Mouse (Mus musculus) adrenal gland, postnatal 10 days (tissue): ENCODE measurements around the gene Cep41. TPM values are rescaled to one million over a fixed set of nuclear protein-coding genes. Genes with fewer than 3 reads are reported as not detected.

Experiments used
- DNase-seq: peaks from one replicate; pipeline ENCODE4 v3.0.0; 2021; ENCODE audit warnings: mixed read lengths
- microRNA-seq: library from miRNA; unstranded; fragments of <30 nt; microRNA quantifications from one replicate; pipeline ENCODE4 v1.2.0, GENCODE M21; 2021
- total RNA-seq, 2 experiments: library from RNA; stranded (reverse); gene quantifications; 2 replicates each; pipeline ENCODE4 v1.2.3; 2021

The Cep41 gene
- total RNA-seq, 2 experiments from 2014 or later: 6.7 to 9.1 TPM

GRCm38 (mm10) chr6:30624763-30625162 lies 68.8 kb downstream of the Cep41 start:
- DNase-seq: no peak

- DNase-seq: no peak
Observed at GRCm38 (mm10) chr6:30621986-30622389, 71.6 kb downstream of the Cep41 start.

- no peak for DNase-seq
Observed at GRCm38 (mm10) chr6:30620994-30621393, 72.6 kb downstream of the Cep41 start.

GRCm38 (mm10) chr6:30620591-30620990 lies 73.0 kb downstream of the Cep41 start:
- no peak for DNase-seq

- no peak for DNase-seq
Observed at GRCm38 (mm10) chr6:30619606-30620005, 73.9 kb downstream of the Cep41 start.

GRCm38 (mm10) chr6:30618735-30619134 lies 74.8 kb downstream of the Cep41 start:
- no peak for DNase-seq

GRCm38 (mm10) chr6:30617959-30618590 lies 75.5 kb downstream of the Cep41 start:
- DNase-seq: no peak

GRCm38 (mm10) chr6:30617020-30617958 lies 76.3 kb downstream of the Cep41 start:
- peak; percentile 63 for DNase-seq

GRCm38 (mm10) chr6:30616491-30616941 lies 77.0 kb downstream of the Cep41 start:
- no peak for DNase-seq

- DNase-seq: no peak
Observed at GRCm38 (mm10) chr6:30615741-30616140, 77.8 kb downstream of the Cep41 start.

- no peak for DNase-seq
Observed at GRCm38 (mm10) chr6:30614251-30614650, 79.3 kb downstream of the Cep41 start.

- no peak for DNase-seq
Observed at GRCm38 (mm10) chr6:30611212-30611611, 82.3 kb downstream of the Cep41 start.

GRCm38 (mm10) chr6:30610710-30611109 lies 82.8 kb downstream of the Cep41 start, which contains the start of gene Cpa5:
Cpa5 (plus strand) TSS chr6:30611010.
- DNase-seq: no peak

- DNase-seq: no peak
Observed at GRCm38 (mm10) chr6:30605672-30606071, 87.9 kb downstream of the Cep41 start.

- DNase-seq: no peak
Observed at GRCm38 (mm10) chr6:30605111-30605510, 88.4 kb downstream of the Cep41 start.

GRCm38 (mm10) chr6:30604342-30604867 lies 89.1 kb downstream of the Cep41 start:
- DNase-seq: no peak

Small RNA genes lying within 50 kb of the gene (microRNA-seq; reads per million reads assigned to microRNA genes)
- 22,337 reads per million, percentile 97 among the genes with 10 or more reads in this experiment for gene Mir335

Other genes starting within 250 kb of the Cep41 start
- gene Tmem209, start 184.0 kb downstream of the Cep41 start, total RNA-seq: 10 to 100 TPM; 20.2 to 24.3 TPM
- under 1 TPM; 0.24 to 0.27 TPM for gene Ssmem1, start 183.9 kb downstream of the Cep41 start, total RNA-seq
- 1 to 10 TPM in 1 of 2 experiments, under 1 TPM in 1; 0.90 to 2.8 TPM for gene Cpa2, start 152.2 kb downstream of the Cep41 start, total RNA-seq
- gene Cpa4, start 125.4 kb downstream of the Cep41 start, total RNA-seq: 1 to 10 TPM; 1.4 to 1.7 TPM
- not detected for gene Cpa5, start 82.7 kb downstream of the Cep41 start, total RNA-seq
- gene Cpa1, start 54.5 kb downstream of the Cep41 start, total RNA-seq: under 1 TPM in 1 of 2 experiments, not detected in 1; 0.36 TPM
- 100 to 1,000 TPM; 149 to 191 TPM for gene Mest, start 29.8 kb upstream of the Cep41 start, total RNA-seq
- 10 to 100 TPM; 55.2 to 59.8 TPM for gene Copg2, start 203.0 kb upstream of the Cep41 start, total RNA-seq
- gene Tsga13, start 221.8 kb upstream of the Cep41 start, total RNA-seq: under 1 TPM in 1 of 2 experiments, not detected in 1; 0.33 TPM